Mouse (Mus musculus) CH12.LX (cell line): ENCODE data around the gene Prr14. TPM values are rescaled to one million over a fixed set of nuclear protein-coding genes. Genes with fewer than 3 reads are reported as not detected.

Experiments used
- DNase-seq: peaks from one replicate; pipeline ENCODE4 v3.0.0-alpha.2; 2013; ENCODE audit errors: extremely low read depth
- H3K27ac ChIP-seq: 2 replicates; pipeline ENCODE4 v1.5.1; 2012; ENCODE audit warnings: low read depth, mild to moderate bottlenecking, control low read depth, moderate library complexity; ENCODE audit not compliant: insufficient read depth
- H3K27me3 ChIP-seq: replicated peaks from 2 replicates; pipeline ENCODE3; 2012; ENCODE audit warnings: inconsistent platforms
- H3K36me3 ChIP-seq, 2 experiments: replicated peaks in 1 of 2; 2 replicates each; pipeline versions ENCODE3 to v1.6.1; 2012; ENCODE audit warnings: inconsistent platforms in 1 of 2, low read length in 1 of 2, mild to moderate bottlenecking in 1 of 2, mixed read lengths in 1 of 2, moderate library complexity in 1 of 2; ENCODE audit not compliant: control insufficient read depth in 1 of 2, insufficient read depth in 1 of 2
- H3K4me1 ChIP-seq, 2 experiments: 2 replicates each; pipeline ENCODE4 v1.6.1; 2012; ENCODE audit warnings: inconsistent platforms in 1 of 2, moderate library complexity in 1 of 2; ENCODE audit not compliant: insufficient read depth in 2 of 2, control insufficient read depth in 1 of 2
- H3K4me2 ChIP-seq: 2 replicates; pipeline ENCODE4 v1.6.1; 2012; ENCODE audit warnings: low read depth, mild to moderate bottlenecking, control low read depth; ENCODE audit not compliant: poor library complexity, insufficient read depth, severe bottlenecking
- H3K4me3 ChIP-seq, 3 experiments: fragments of 150-350 bp in 1 of 3; sonication (generic) in 1 of 3; replicated peaks in 1 of 3; 2 replicates each; pipeline versions ENCODE3 to v1.5.1; 2011 to 2012; ENCODE audit warnings: low read depth in 2 of 3, low read length in 2 of 3, mild to moderate bottlenecking in 2 of 3, moderate library complexity in 2 of 3, control low read depth in 1 of 3, improper control_type of control experiment in 1 of 3, inconsistent platforms in 1 of 3, mixed read lengths in 1 of 3; ENCODE audit not compliant: poor library complexity in 1 of 3
- H3K79me2 ChIP-seq: replicated peaks from 2 replicates; pipeline ENCODE4 v1.6.1; 2012; ENCODE audit warnings: mild to moderate bottlenecking, moderate library complexity; ENCODE audit not compliant: control insufficient read depth, poor library complexity, insufficient read depth, severe bottlenecking; ENCODE audit errors: extremely low read depth
- H3K9ac ChIP-seq: 2 replicates; pipeline ENCODE4 v1.6.1; 2012; ENCODE audit warnings: low read depth, mild to moderate bottlenecking, control low read depth, moderate library complexity; ENCODE audit not compliant: insufficient read depth
- H3K9me3 ChIP-seq: replicated peaks from 2 replicates; pipeline ENCODE3; 2012; ENCODE audit warnings: low read length, inconsistent platforms, mixed read lengths
- CHD1 ChIP-seq: IDR thresholded peaks from 2 replicates; pipeline ENCODE4 v1.6.1; 2012; ENCODE audit warnings: low read depth, low read length, improper control_type of control experiment, inconsistent platforms
- CHD2 ChIP-seq: IDR thresholded peaks from 2 replicates; pipeline ENCODE4 v1.6.1; 2011; ENCODE audit warnings: low read length, improper control_type of control experiment
- CTCF ChIP-seq, 2 experiments: IDR thresholded peaks in 1 of 2; conservative IDR thresholded peaks in 1 of 2; 2 replicates each; pipeline ENCODE4 v1.5.1; 2011 to 2012; ENCODE audit warnings: low read depth in 2 of 2, low read length in 2 of 2, improper control_type of control experiment in 1 of 2, inconsistent platforms in 1 of 2, mild to moderate bottlenecking in 1 of 2, moderate library complexity in 1 of 2
- E2F4 ChIP-seq: IDR thresholded peaks from 2 replicates; pipeline ENCODE4 v1.6.1; 2011; ENCODE audit warnings: low read depth, low read length, improper control_type of control experiment; ENCODE audit not compliant: insufficient replicate concordance
- EP300 ChIP-seq: IDR thresholded peaks from 2 replicates; pipeline ENCODE4 v1.6.1; 2011; ENCODE audit warnings: low read length, improper control_type of control experiment
- GABPA ChIP-seq: IDR thresholded peaks from 2 replicates; pipeline ENCODE4 v1.6.1; 2012; ENCODE audit warnings: low read depth, low read length, improper control_type of control experiment, inconsistent platforms; ENCODE audit not compliant: insufficient replicate concordance
- HCFC1 ChIP-seq: IDR thresholded peaks from 2 replicates; pipeline ENCODE4 v1.6.1; 2012; ENCODE audit warnings: low read depth, mild to moderate bottlenecking, inconsistent platforms, low read length, improper control_type of control experiment
- JUN ChIP-seq: IDR thresholded peaks from 2 replicates; pipeline ENCODE4 v1.6.1; 2011; ENCODE audit warnings: low read depth, mild to moderate bottlenecking, low read length, improper control_type of control experiment, moderate library complexity; ENCODE audit not compliant: insufficient read depth
- KAT2A ChIP-seq: IDR thresholded peaks from 2 replicates; pipeline ENCODE4 v1.6.1; 2012; ENCODE audit warnings: low read length, improper control_type of control experiment, inconsistent platforms; ENCODE audit not compliant: insufficient replicate concordance
- MAFK ChIP-seq: IDR thresholded peaks from 2 replicates; pipeline ENCODE4 v1.6.1; 2011; ENCODE audit warnings: low read length, improper control_type of control experiment; ENCODE audit not compliant: insufficient replicate concordance
- MEF2A ChIP-seq: IDR thresholded peaks from 2 replicates; pipeline ENCODE4 v1.6.1; 2014; ENCODE audit warnings: low read depth, mild to moderate bottlenecking, inconsistent platforms, low read length, improper control_type of control experiment, borderline replicate concordance
- PAX5 ChIP-seq: IDR thresholded peaks from 2 replicates; pipeline ENCODE4 v1.6.1; 2012; ENCODE audit warnings: low read length, inconsistent platforms, mixed read lengths
- RAD21 ChIP-seq: IDR thresholded peaks from 2 replicates; pipeline ENCODE4 v1.6.1; 2011; ENCODE audit warnings: low read depth, mild to moderate bottlenecking, low read length, improper control_type of control experiment, moderate library complexity
- RCOR1 ChIP-seq: conservative IDR thresholded peaks from 2 replicates; pipeline ENCODE4 v1.6.1; 2012; ENCODE audit warnings: low read depth, mild to moderate bottlenecking, inconsistent platforms, low read length, improper control_type of control experiment
- SIN3A ChIP-seq: IDR thresholded peaks from 2 replicates; pipeline ENCODE4 v1.6.1; 2012; ENCODE audit warnings: low read length, improper control_type of control experiment, inconsistent platforms
- SMC3 ChIP-seq: IDR thresholded peaks from 2 replicates; pipeline ENCODE4 v1.6.1; 2011; ENCODE audit warnings: low read depth, low read length, improper control_type of control experiment
- TBP ChIP-seq: conservative IDR thresholded peaks from 2 replicates; pipeline ENCODE4 v1.6.1; 2011; ENCODE audit warnings: low read depth, low read length, improper control_type of control experiment
- USF1 ChIP-seq: IDR thresholded peaks from 2 replicates; pipeline ENCODE4 v1.6.1; 2014; ENCODE audit warnings: low read depth, mild to moderate bottlenecking, inconsistent platforms, low read length, improper control_type of control experiment
- USF2 ChIP-seq: conservative IDR thresholded peaks from 2 replicates; pipeline ENCODE4 v1.6.1; 2011; ENCODE audit warnings: low read depth, low read length, improper control_type of control experiment
- ZC3H11A ChIP-seq: IDR thresholded peaks from 2 replicates; pipeline ENCODE4 v1.6.1; 2012; ENCODE audit warnings: low read depth, mild to moderate bottlenecking, inconsistent platforms, low read length, improper control_type of control experiment
- ZKSCAN1 ChIP-seq: IDR thresholded peaks from 2 replicates; pipeline ENCODE4 v1.6.1; 2012; ENCODE audit warnings: low read depth, inconsistent platforms, low read length, improper control_type of control experiment, borderline replicate concordance
- ZMIZ1 ChIP-seq: IDR thresholded peaks from 2 replicates; pipeline ENCODE4 v1.6.1; 2012; ENCODE audit warnings: low read depth, mild to moderate bottlenecking, inconsistent platforms, low read length, improper control_type of control experiment
- dilution Hi-C: fragments of 300-500 bp; cut with MboI; formaldehyde crosslinking; loops from 2 replicates; pipeline ENCODE4 v1.14.3; 2020; ENCODE audit warnings: low sequenced_read_pairs; ENCODE audit not compliant: extremely low pct_unique_long_range_greater_than_20kb, extremely low pct_ligation_motif_present
- in situ Hi-C: fragments of 300-500 bp; cut with MboI; formaldehyde crosslinking; loops from 3 replicates; pipeline ENCODE4 v1.14.3; 2019; ENCODE audit warnings: low sequenced_read_pairs, low pct_ligation_motif_present, low pct_unique_long_range_greater_than_20kb, mixed read lengths
- polyA plus RNA-seq: library from polyadenylated mRNA; unstranded; fragments of >175 nt; gene quantifications from 2 replicates; pipeline ENCODE4 v1.2.1, GENCODE M21; 2012; ENCODE audit warnings: low read depth; ENCODE audit not compliant: insufficient read length
- total RNA-seq, 2 experiments: library from RNA; depleted of rRNA; stranded (reverse); fragments of 300-350 nt in 1 of 2; fragments of >200 nt in 1 of 2; gene quantifications; 2 replicates each; pipeline ENCODE4 v1.2.3; 2012 to 2014

Prr14 gene
- total and polyA plus RNA-seq, 3 experiments: 7.6 to 31.3 (median 10.4) TPM

DNA sequence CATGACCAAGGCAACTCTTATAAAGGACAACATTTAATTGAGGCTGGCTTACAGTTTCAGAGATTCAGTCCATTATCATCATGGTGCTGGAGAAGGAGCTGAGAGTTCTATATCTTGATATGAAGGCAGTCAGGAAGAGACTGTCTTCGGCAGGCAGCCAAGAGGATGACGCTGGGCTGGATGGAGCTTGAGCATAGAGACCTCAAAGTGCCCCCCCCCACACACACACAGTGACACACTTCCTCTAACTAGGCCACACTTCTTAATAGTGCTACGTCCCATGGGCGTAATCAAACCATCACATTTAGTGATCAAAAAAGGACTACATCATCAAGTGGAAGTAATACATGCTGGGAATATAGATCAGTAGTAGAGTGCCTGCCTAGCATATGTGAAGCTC, 24.2 kb upstream of the Prr14 start:
- H3K4me1 ChIP-seq: peaks cover 0 to 5% of the 10 kb centered on the region in 2 experiments; a peak in 1 of 4 replicates
- no peaks in the 10 kb centered on the region for H3K36me3 ChIP-seq
- no peak overlapping the region for H3K27ac ChIP-seq
- peaks cover 13% of the 10 kb centered on the region for H3K9me3 ChIP-seq
- H3K79me2 ChIP-seq: no peaks in the 10 kb centered on the region
- no peak for DNase-seq
- H3K27me3 ChIP-seq: no peaks in the 10 kb centered on the region
- no peak overlapping the region for H3K9ac ChIP-seq
- no peak for TF ChIP-seq GABPA
- H3K4me2 ChIP-seq: no peak overlapping the region
- dilution Hi-C loops: no loop called here
- in situ Hi-C loops: no loop called here
- no peak overlapping the region for H3K4me3 ChIP-seq

DNA sequence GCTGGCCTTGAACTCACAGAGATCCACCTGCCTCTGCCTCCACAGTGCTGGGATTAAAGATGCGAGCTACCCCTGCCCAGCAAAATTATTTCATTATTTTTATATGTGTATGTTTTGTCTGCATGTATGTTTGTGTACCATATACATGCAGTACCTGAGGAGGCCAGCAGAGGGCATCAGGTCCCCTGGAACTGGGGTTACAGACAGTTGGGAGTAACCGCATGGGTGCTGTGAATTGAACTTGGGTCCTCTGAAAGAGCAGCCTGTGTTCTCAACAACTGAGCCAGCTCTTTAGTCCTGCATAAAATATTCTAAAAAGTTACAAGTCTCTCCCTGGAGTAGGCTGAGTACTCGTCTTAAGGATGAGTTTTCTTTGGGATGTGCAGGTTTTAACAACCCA, 21.7 kb upstream of the Prr14 start:
- no peaks in the 10 kb centered on the region for H3K27me3 ChIP-seq
- in situ Hi-C loops (no loop called here), dilution Hi-C loops (no loop called here)
- H3K79me2 ChIP-seq: no peaks in the 10 kb centered on the region
- no peak overlapping the region for H3K4me2 ChIP-seq
- TF ChIP-seq RAD21: peak; percentile 43
- TF ChIP-seq SMC3: peak; percentile 34
- no peak for TF ChIP-seq EP300
- peak; percentile 18 to 50; a peak in 2 of 4 replicates for TF ChIP-seq CTCF (conservative IDR thresholded peaks at IDR 0.05 in 1 of 2, IDR thresholded peaks at IDR 0.05 in 1 of 2; ENCODE audit: low read depth in 2 of 2, low read length in 2 of 2)
- no peak overlapping the region for H3K4me3 ChIP-seq
- peak; percentile 28 for DNase-seq
- peaks cover 13% of the 10 kb centered on the region for H3K9me3 ChIP-seq
- H3K9ac ChIP-seq: no peak overlapping the region
- peaks cover 0 to 6% of the 10 kb centered on the region in 2 experiments for H3K36me3 ChIP-seq
- peaks cover 0 to 7% of the 10 kb centered on the region in 2 experiments; a peak in 1 of 4 replicates for H3K4me1 ChIP-seq
- no peak overlapping the region for H3K27ac ChIP-seq

DNA sequence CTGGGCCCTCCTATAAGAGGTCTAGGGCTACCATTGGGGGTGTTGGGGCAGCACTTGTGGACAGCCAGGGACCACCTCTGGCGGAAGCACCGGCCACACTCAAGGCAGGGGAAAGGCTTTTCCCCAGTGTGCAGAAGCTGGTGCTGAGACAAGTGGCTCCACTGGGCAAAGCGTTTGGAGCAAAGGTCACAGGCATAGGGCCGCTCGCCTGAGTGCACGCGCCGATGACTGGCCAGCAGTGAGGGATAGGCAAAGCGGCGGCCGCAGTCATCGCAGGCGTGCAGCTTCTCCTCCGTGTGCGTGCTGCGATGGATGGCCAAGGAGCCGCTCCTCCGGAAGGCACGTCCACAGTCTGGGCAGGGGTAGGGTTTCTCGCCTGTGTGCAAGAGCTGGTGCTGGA, 15.4 kb upstream of the Prr14 start:
- Histone ChIP-seq H3K27me3 (no peaks in the 10 kb centered on the region), H3K4me3 (no peak overlapping the region), H3K79me2 (no peaks in the 10 kb centered on the region), H3K4me1 (peaks cover 2 to 15% of the 10 kb centered on the region in 2 experiments; a peak in 1 of 4 replicates), H3K4me2 (no peak overlapping the region), H3K9ac (no peak overlapping the region), H3K9me3 (peaks cover 8% of the 10 kb centered on the region), H3K36me3 (peaks cover 22 to 47% of the 10 kb centered on the region in 2 experiments), H3K27ac (no peak overlapping the region)
- in situ Hi-C loops (no loop called here), dilution Hi-C loops (no loop called here)
- DNase-seq: no peak
- TF ChIP-seq RCOR1 (no peak), ZKSCAN1 (no peak), CTCF (conservative IDR thresholded peaks at IDR 0.05 in 1 of 2, IDR thresholded peaks at IDR 0.05 in 1 of 2; ENCODE audit: low read depth in 2 of 2, low read length in 2 of 2) (no peak), MAFK (no peak), E2F4 (no peak), USF1 (no peak), SIN3A (no peak), ZMIZ1 (no peak), EP300 (no peak), TBP (no peak), PAX5 (no peak), MEF2A (no peak), SMC3 (no peak), USF2 (no peak), KAT2A (no peak), CHD1 (no peak), JUN (no peak), ZC3H11A (no peak), CHD2 (no peak), HCFC1 (no peak)
